Mouse (Mus musculus) embryo, embryonic 9.5 days (tissue): ENCODE measurements around the gene Eloa.
"Not testable (repeated sequence)": the region's sequence is repeated elsewhere in the genome, so short reads cannot be mapped to it uniquely, and the experiment has no call there.

ENCODE experiments used
- DNase-seq: peaks from one replicate; pipeline ENCODE4 v3.0.0-alpha.2; 2017; ENCODE audit errors: extremely low spot score

Eloa gene

DNA sequence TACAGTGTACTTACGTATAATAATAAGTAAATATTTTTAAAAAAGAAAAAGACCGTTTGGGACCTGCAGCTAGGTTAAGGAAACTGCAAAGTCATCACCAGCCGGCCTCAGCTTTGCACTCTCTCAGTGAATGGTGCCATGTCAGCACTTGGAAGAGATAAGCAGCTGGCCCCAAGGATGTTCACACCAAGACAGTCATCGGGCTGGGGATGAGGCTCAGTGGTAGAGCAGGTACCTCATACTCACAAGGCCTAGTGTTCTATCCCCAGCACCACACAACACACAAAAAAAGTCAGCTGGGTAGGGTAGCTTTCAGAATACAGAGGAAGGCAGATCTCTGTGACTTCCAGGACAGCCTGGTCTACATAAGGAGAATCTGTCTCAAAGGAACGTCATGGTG is 36.4 kb downstream of the Eloa start:
- DNase-seq, result no peak

DNA sequence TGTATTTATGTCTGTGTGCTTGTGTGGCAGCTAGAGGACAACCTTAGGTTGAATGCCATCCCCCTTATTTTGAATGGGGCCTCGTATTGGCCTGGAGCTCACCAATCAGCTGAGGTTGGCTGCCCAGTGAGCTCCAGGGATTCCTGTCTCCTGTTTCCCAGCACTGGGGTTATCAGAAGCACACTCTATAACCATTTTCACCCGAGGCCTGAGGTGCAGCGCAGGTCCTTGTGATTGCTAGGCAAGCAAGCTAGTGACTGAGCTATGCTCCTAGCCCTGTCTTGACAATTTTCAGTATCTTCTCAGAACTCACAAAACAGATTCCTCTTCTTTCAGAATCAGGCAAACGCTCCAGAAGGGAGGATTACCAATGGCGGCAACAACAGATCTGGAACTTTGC is 37.0 kb downstream of the Eloa start:
- DNase-seq, result no peak

DNA sequence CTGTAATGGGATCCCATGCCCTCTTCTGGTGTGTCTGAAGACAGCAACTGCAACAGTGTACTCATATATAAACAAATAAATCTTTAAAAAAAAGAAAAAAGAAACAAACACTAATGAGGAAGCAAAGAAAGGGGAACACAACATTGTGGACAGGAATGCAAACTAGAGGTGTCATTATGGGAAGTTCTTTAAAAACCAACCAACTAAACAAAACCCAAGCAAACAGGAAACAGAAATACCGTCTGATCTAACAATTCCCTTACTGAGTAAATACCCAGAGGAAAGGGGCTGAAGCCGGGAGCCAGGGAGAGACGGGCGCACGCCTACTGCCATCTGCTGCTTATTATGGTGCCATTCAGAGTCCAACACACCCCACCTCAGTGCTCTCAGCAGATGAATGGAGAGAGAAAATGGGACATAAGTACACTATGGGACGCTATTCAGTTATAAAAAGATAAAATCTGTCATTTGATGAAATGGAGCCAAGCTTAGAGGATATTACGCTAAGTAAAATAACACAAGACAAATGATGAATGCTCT is 40.0 kb downstream of the Eloa start:
- no peak for DNase-seq

- not testable (repeated sequence) for DNase-seq
These were observed 41.3 kb downstream of the Eloa start for GRCm38 (mm10) chr4:135980223-135980622.

DNA sequence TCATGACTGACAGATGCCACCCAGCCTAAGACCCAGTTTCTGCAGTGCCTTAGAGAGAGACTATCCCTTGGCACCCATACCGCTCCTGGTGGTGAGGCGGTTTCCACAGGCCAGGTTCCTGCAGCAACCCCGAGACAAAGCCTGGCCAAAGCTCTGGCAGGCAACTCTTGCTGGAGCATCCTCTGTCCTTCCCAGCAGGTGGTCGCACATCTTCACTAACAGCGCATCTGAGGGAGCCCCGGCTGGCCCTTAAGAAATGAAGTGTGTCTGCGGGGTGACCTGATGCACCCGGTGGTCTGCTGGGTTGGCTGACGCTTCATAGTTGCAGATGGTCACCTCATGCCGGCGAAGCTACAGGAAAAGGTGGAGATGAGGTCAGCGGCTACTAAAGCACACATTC is 45.4 kb downstream of the Eloa start:
- no peak for DNase-seq

- DNase-seq, result no peak
These were observed 48.4 kb downstream of the Eloa start for GRCm38 (mm10) chr4:135972911-135973811.

GRCm38 (mm10) chr4:135972556-135972906 is 49.0 kb downstream of the Eloa start, which contains the start of gene Lypla2:
Gene Lypla2, minus strand, starts transcription at chr4:135972626.
- DNase-seq, result peak; percentile 82

- no peak for DNase-seq
These were observed 49.6 kb downstream of the Eloa start for GRCm38 (mm10) chr4:135971805-135972555.

DNA sequence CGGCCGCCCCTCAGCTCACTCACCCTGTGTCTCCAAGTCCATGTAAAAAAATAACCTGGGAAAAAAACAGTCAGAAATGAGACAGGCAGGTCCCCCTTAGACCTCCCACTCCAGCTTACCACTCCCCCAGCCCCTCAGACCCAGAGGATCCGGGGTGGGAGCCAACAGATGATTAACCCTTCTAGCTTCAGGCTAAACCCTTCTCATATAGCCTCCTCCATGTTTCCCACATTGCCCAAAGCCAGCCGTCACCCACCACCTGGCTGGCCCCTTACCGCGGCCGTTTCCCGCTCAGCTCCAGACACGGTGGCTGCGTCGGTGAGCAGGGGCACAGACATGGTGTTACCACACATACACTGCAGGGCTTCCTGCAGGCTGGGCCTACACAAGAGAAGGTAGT is 51.0 kb downstream of the Eloa start:
- no peak for DNase-seq

GRCm38 (mm10) chr4:135969070-135969750 is 52.4 kb downstream of the Eloa start:
- DNase-seq, result no peak

DNA sequence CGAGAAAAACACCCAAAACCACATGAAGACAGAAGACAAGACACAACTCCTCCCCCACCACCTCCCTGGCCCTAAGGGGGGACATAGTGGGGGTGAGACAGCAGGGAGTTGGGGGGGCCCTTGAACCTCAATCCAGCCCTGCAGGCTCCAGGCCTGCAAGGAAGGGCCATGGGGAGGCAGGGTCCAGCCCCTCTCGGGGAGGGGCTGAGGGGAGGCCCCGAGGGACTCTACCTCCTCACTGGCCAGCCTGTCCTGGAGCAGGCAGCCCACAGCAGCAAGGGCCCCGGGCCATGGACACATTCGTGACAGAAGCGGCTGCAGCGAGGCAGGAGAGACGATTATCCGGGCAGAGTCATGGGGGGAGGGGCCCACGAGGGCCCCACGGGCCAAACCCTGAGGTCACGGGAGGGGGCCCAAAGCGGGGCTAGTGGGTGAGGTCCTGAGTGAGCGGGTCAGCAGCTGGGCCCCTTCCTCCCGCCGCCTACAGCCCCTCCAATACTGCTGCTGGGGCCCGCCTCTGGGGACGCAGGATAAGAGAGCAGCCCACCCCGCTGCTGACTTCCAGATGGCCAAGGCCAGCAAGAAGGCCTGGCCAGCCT is 53.2 kb downstream of the Eloa start:
- no peak for DNase-seq

- no peak for DNase-seq
These were observed 54.3 kb downstream of the Eloa start for GRCm38 (mm10) chr4:135967086-135967760.

DNA sequence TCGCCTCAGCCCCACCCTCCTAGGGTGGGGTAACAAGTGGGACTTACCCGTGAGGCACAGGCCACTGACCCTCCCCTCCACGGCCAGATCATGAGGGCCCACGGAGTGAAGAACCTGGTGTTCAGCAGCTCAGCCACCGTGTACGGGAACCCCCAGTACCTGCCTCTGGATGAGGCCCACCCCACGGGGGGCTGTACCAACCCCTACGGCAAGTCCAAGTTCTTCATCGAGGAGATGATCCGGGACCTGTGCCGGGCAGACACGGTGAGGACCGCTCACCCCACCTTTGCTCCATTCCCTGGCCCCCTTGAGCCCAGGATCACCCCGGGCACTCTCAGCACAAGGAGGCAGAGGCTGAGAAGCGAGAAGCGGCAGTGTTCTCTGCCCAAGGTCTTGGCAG is 55.3 kb downstream of the Eloa start:
- DNase-seq, result no peak

- DNase-seq, result no peak
These were observed 56.5 kb downstream of the Eloa start for GRCm38 (mm10) chr4:135965113-135965512.

DNA sequence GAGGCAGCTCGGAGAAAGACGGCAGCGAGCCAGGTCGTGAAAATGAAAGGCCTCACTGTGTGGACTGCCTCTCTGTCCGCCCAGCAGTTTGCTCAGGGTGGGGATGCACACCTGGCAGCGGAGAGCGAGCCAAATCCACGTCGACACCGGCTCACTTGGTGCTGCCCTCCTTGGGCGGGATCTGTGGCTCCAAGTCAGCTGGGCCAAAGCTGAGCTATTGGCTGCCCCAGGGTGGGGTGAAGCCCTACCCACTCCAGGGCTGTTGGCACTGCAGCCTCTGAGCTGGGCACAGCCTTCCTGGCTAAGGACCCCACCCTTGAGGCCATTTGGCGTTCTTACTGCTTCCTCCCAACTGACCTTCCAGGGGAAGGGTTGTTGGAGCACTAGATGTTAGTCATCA is 57.1 kb downstream of the Eloa start:
- DNase-seq, result no peak

- DNase-seq, result peak; percentile 94
These were observed 57.9 kb downstream of the Eloa start, which contains the start of gene Gale for GRCm38 (mm10) chr4:135963457-135964193. Gene Gale, plus strand, starts transcription at chr4:135963727.

DNA sequence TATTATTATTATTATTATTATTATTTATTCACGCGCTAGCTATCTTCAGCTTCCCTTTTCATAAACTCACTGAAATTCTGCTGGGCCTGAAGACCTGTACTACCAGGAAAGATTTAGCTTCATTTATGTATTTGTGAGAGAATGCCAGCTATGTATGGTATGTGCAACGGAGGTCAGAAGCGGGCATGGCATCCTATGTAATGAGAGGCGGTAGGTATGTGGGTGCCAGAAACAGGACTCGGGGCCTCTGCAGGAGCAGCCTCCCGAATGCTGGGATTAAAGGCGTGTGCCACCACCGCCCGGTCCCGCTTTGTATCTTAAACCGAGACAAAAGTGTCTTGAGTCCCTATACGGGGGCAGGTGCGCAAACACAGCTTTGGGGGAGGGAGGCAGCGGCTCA is 58.6 kb downstream of the Eloa start:
- no peak for DNase-seq

DNA sequence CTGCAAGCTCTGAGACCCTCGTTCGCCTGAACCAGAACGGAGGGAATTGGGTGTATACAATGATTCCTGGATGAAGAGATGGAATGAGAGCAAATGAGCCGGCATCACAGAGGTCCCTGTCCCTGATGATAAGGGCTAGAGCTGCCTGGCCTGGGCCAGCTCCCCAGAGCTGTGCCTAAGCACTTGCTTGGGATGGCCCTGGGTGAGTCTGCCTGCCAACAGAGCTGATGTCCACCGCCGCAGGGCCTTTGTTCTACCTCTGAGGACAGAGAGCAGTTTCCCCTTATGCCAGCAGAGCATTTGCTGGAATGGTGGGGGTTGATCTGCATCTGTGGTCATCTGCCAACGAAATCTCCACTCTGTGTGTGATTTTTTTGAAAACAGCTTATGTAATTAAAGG is 59.4 kb downstream of the Eloa start:
- DNase-seq, result no peak

DNA sequence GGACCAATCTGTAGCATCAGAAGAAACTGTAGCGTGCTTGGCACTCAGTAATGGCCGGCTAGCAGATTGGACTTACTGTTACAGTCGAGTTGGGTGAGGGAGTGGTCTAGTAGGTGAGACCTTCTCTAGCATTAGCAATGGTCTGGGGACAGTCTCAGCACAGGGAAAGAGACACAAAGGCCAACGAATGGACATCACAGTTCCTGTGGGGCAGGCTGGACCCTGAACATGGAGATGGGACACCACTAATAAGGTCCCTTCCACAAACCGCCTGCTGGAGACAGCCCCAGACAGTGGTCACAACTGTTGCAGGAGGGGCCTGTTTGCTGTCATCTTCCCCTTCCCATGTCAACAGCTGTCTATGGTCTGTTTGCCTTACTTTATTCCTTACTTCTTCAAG is 59.9 kb downstream of the Eloa start:
- DNase-seq, result no peak

GRCm38 (mm10) chr4:135960717-135961116 is 60.8 kb downstream of the Eloa start:
- DNase-seq, result peak; percentile 74
